Mouse (Mus musculus) C2C12 (cell line): ENCODE measurements at regions not wholly inside any gene's neighbourhood (a gene's known extent, or its start where the extent isn't known, plus 50 kb on each side); places are given as distances from the start of the nearest gene placed in this dataset.

Source experiments
- H3K27me3 ChIP-seq: one replicate; pipeline ENCODE4 v1.6.1; 2011; ENCODE audit not compliant: control insufficient read depth, insufficient read depth, insufficient read length
- H3K36me3 ChIP-seq: one replicate; pipeline ENCODE4 v1.6.1; 2011; ENCODE audit not compliant: control insufficient read depth, insufficient read depth
- H3K4me3 ChIP-seq: one replicate; pipeline ENCODE4 v1.5.1; 2011; ENCODE audit warnings: mild to moderate bottlenecking, control low read depth; ENCODE audit not compliant: poor library complexity, insufficient read depth, severe bottlenecking
- H3K79me2 ChIP-seq: one replicate; pipeline ENCODE4 v1.6.1; 2011; ENCODE audit not compliant: control insufficient read depth, insufficient read depth
- H3K79me3 ChIP-seq: one replicate; pipeline ENCODE4 v1.6.1; 2011; ENCODE audit warnings: low read depth, control low read depth
- H3ac ChIP-seq: one replicate; pipeline ENCODE3; 2011; ENCODE audit warnings: low read depth; ENCODE audit not compliant: control insufficient read depth, insufficient read length
- CEBPB ChIP-seq: IDR thresholded peaks from one replicate; pipeline ENCODE4 v1.6.1; 2011; ENCODE audit warnings: low read depth, mild to moderate bottlenecking, control low read depth, moderate library complexity
- CTCF ChIP-seq: IDR thresholded peaks from one replicate; pipeline ENCODE4 v1.5.1; 2011; ENCODE audit not compliant: control insufficient read depth, insufficient read depth, insufficient read length
- FOSL1 ChIP-seq: IDR thresholded peaks from one replicate; pipeline ENCODE4 v1.8.0; 2011; ENCODE audit warnings: mild to moderate bottlenecking, low read length; ENCODE audit not compliant: poor library complexity, insufficient read depth, severe bottlenecking
- MAX ChIP-seq: IDR thresholded peaks from one replicate; pipeline ENCODE4 v1.6.1; 2011; ENCODE audit warnings: mild to moderate bottlenecking, control low read depth
- MYOD1 ChIP-seq: IDR thresholded peaks from one replicate; pipeline ENCODE4 v1.6.1; 2011; ENCODE audit warnings: low read depth; ENCODE audit not compliant: control insufficient read depth, insufficient read length
- MYOG ChIP-seq: IDR thresholded peaks from one replicate; pipeline ENCODE4 v1.6.1; 2011; ENCODE audit not compliant: control insufficient read depth, insufficient read length; ENCODE audit errors: extremely low read depth
- USF1 ChIP-seq: IDR thresholded peaks from one replicate; pipeline ENCODE4 v1.6.1; 2011; ENCODE audit warnings: low read depth, mild to moderate bottlenecking, control low read depth, moderate library complexity

DNA sequence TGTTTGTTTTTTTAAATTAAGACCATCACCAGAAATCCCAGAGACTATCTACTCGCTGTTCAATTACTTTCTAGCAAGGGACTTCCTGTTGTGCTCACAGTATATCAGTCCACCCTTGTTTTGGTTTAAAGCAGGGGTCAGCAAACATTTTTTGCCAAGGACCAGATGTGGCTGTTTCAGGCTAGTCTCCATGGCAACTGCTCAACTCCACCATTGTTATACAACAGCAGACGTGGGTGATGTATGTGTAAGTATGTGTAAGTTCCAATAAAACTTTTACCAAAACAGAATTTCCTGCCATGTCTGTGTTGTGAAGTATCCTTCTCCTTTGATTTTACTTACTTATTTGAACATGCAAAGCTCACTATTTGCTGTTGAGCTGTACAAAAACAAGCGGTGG lies 259.9 kb downstream of the Dhx15 start:
- TF ChIP-seq CTCF (no peak), MYOD1 (no peak), USF1 (no peak), CEBPB (no peak)
- H3K36me3 ChIP-seq = no peaks in the 10 kb centered on the region

DNA sequence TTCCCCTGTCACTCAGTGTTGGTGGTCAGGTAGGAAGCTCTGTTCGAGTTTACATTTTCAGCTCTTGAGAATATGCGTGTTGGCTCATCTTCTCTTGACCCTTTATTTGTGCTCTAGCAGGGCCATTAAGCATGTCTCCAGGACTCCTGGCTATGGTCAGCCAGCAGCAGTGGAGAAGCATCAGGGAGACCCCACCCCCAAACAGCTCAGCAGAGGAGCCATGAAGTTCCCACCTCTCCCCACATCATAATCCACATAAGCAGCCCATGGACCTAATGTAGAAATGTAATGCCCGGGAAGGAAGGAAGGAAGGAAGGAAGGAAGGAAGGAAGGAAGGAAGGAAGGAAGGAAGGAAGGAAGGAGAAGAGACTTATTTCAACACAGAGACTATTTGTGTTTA lies 261.5 kb downstream of the Dhx15 start:
- Histone ChIP-seq H3K79me2 (no peaks in the 10 kb centered on the region), H3K27me3 (no peaks in the 10 kb centered on the region)

More for the DNA sequence above, 259.9 kb downstream of the Dhx15 start:
- no peak overlapping the region for H3K4me3 ChIP-seq
- no peaks in the 10 kb centered on the region for H3K79me2 ChIP-seq
- no peak overlapping the region for H3ac ChIP-seq
- no peaks in the 10 kb centered on the region for H3K79me3 ChIP-seq
- H3K27me3 ChIP-seq = no peaks in the 10 kb centered on the region

DNA sequence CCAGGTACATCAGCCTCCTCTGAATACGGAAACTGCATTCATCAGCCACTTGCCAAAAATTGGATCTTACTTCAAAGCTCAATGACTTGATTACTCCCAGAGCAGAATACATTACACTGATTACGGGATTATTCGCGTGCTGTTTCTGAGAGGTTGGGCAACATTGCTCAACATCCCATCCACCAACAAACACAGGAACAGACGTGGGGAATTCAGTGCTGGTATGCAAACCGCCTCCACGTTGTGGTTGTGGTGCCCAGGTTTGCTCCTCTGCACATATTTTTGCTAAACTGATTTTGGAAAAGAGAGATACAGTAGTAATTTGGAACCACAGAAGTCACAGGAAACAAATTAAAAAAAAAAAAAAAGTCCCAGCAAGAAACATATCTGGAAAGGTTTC lies 266.9 kb downstream of the Dhx15 start:
- Histone ChIP-seq H3ac (no peak overlapping the region), H3K27me3 (no peaks in the 10 kb centered on the region), H3K79me2 (no peaks in the 10 kb centered on the region), H3K36me3 (no peaks in the 10 kb centered on the region), H3K4me3 (no peak overlapping the region), H3K79me3 (no peaks in the 10 kb centered on the region)
- no peak for TF ChIP-seq FOSL1
- TF ChIP-seq MYOG = no peak
- TF ChIP-seq MYOD1 = no peak
- TF ChIP-seq CEBPB = no peak
- no peak for TF ChIP-seq CTCF
- TF ChIP-seq USF1 = no peak
- TF ChIP-seq MAX = no peak

More for the DNA sequence above, 261.5 kb downstream of the Dhx15 start:
- Histone ChIP-seq H3K36me3 (no peaks in the 10 kb centered on the region), H3K4me3 (no peak overlapping the region), H3K79me3 (no peaks in the 10 kb centered on the region), H3ac (no peak overlapping the region)
- no peak for TF ChIP-seq CTCF
- TF ChIP-seq MAX = no peak
- TF ChIP-seq MYOG = no peak
- TF ChIP-seq USF1 = no peak
- TF ChIP-seq FOSL1 = no peak
- no peak for TF ChIP-seq MYOD1
- no peak for TF ChIP-seq CEBPB

DNA sequence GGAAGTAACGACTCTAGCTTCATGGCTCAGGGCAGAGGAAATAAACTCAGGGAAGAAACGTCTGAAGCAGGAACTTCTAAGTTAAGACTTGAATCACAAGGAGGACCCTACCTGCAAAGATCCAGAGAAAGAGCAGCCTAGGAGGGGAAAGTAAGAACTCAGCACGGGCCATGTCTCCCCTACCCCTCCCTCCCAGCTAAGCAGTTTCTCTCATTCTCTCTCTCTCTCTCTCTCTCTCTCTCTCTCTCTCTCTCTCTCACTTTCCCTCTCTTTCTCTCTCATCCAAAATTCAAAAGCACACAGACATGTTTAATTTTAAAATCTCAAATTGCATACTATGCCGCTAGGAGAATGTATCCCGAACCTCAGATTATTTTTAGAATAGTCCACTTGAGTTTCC lies 267.3 kb downstream of the Dhx15 start:
- H3K4me3 ChIP-seq = no peak overlapping the region
- H3K27me3 ChIP-seq = no peaks in the 10 kb centered on the region
- H3ac ChIP-seq = no peak overlapping the region
- TF ChIP-seq USF1 (no peak), MYOD1 (no peak), MAX (no peak), FOSL1 (no peak), MYOG (no peak)
- H3K36me3 ChIP-seq = no peaks in the 10 kb centered on the region
- no peaks in the 10 kb centered on the region for H3K79me2 ChIP-seq
- no peaks in the 10 kb centered on the region for H3K79me3 ChIP-seq

GRCm38 (mm10) chr5:51922494-51922893 lies 267.8 kb downstream of the Dhx15 start:
- Histone ChIP-seq H3K36me3 (no peaks in the 10 kb centered on the region), H3K4me3 (no peak overlapping the region), H3K79me2 (no peaks in the 10 kb centered on the region), H3ac (no peak overlapping the region), H3K27me3 (no peaks in the 10 kb centered on the region), H3K79me3 (no peaks in the 10 kb centered on the region)
- TF ChIP-seq FOSL1 = no peak
- TF ChIP-seq MYOD1 = no peak
- TF ChIP-seq MYOG = no peak
- no peak for TF ChIP-seq MAX
- no peak for TF ChIP-seq USF1
- no peak for TF ChIP-seq CEBPB
- TF ChIP-seq CTCF = no peak

DNA sequence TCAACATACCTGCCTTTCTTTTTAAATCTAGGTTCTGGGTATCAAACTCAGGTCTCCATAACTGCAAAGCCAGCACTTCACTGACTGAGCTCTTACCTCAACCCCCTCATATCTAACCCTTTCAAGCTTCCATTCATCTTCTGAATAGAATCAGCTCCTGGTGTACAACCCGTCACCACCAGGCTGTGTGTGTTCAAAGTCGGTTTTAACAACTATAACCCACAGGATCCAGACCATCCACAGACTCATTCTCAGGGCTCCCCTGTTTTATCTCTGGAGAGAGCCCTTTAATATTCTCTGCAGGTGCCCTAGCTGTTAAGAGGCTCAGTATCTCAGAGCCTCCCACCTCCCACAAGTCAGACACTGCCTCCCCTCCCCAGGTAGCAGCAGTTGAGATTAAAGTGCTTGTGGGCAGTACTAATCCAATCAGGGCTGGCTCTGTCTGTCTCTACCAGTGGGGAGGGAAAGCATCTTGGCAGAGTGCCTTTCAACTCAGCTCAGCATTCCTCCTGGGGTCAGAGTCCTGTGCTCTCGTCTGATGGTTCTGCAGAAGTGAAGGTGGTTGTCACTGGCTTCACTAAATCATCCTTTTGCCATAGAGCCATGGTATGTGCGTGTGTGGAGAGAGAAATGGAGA lies 272.4 kb downstream of the Dhx15 start:
- Histone ChIP-seq H3K27me3 (no peaks in the 10 kb centered on the region), H3K36me3 (no peaks in the 10 kb centered on the region), H3K79me2 (no peaks in the 10 kb centered on the region), H3K4me3 (no peak overlapping the region), H3K79me3 (no peaks in the 10 kb centered on the region), H3ac (no peak overlapping the region)
- TF ChIP-seq CTCF (no peak), FOSL1 (no peak), USF1 (no peak), MYOD1 (no peak), MYOG (no peak), CEBPB (no peak), MAX (no peak)
